Mouse (Mus musculus) embryonic facial prominence, embryonic 14.5 days (tissue): Measurements from ENCODE around the gene Gemin8. TPM values are rescaled to one million over a fixed set of nuclear protein-coding genes. Genes with fewer than 3 reads are reported as not detected.

ENCODE experiments used
- ATAC-seq: fragments of 200-750 bp; cut with Nextera tagmentation; 2 replicates; pipeline ENCODE4 v1.8.0; 2017; ENCODE audit warnings: low read depth, moderate number of reproducible peaks, moderate TSS enrichment
- DNase-seq: peaks from one replicate; pipeline ENCODE4 v3.0.0-alpha.2; 2015; ENCODE audit warnings: low spot score
- H3K27ac ChIP-seq: fragments of 300-500 bp; sonication (generic); replicated peaks from 2 replicates; pipeline ENCODE4 v1.5.1; 2014; ENCODE audit warnings: low read depth, mild to moderate bottlenecking, low read length, moderate library complexity
- H3K27me3 ChIP-seq: fragments of 300-500 bp; sonication (generic); replicated peaks from 2 replicates; pipeline ENCODE4 v1.6.1; 2014; ENCODE audit warnings: low read length; ENCODE audit not compliant: control insufficient read depth, insufficient read depth
- H3K36me3 ChIP-seq: fragments of 300-500 bp; sonication (generic); 2 replicates; pipeline ENCODE4 v1.6.1; 2014; ENCODE audit warnings: low read length, mixed read lengths; ENCODE audit not compliant: control insufficient read depth, insufficient read depth
- H3K4me1 ChIP-seq: fragments of 300-500 bp; sonication (generic); 2 replicates; pipeline ENCODE4 v1.6.1; 2014; ENCODE audit warnings: antibody characterized with exemption, low read length; ENCODE audit not compliant: control insufficient read depth, insufficient read depth
- H3K4me2 ChIP-seq: fragments of 300-500 bp; sonication (generic); 2 replicates; pipeline ENCODE4 v1.6.1; 2014; ENCODE audit warnings: low read depth, mild to moderate bottlenecking, low read length, moderate library complexity, mixed read lengths
- H3K4me3 ChIP-seq: fragments of 300-500 bp; sonication (generic); 2 replicates; pipeline ENCODE4 v1.5.1; 2014; ENCODE audit warnings: low read depth, mild to moderate bottlenecking, low read length
- H3K9ac ChIP-seq: fragments of 300-500 bp; sonication (generic); 2 replicates; pipeline ENCODE4 v1.6.1; 2014; ENCODE audit warnings: low read depth, mild to moderate bottlenecking, low read length, moderate library complexity, mixed read lengths
- H3K9me3 ChIP-seq: fragments of 300-500 bp; sonication (generic); 2 replicates; pipeline ENCODE4 v1.6.1; 2016; ENCODE audit warnings: low read length; ENCODE audit not compliant: control insufficient read depth
- WGBS: fragments of 180-500 bp; shearing (Covaris S2); extraction: QIAGEN DNeasy Blood & Tissue Kit; methylation state at CpG from one replicate; pipeline ENCODE4 v1.1.7; 2014; 5-methylcytosine and 5-hydroxymethylcytosine counted together
- polyA plus RNA-seq: library from polyadenylated mRNA; unstranded; fragments of >200 nt; fragmentation: Nextera tagmentation; extraction: Ambion mirVana; gene quantifications from 2 replicates; pipeline ENCODE4 v1.2.1, GENCODE M21; 2014

The Gemin8 gene
- 11.8 and 11.9 TPM in 2 replicates for polyA plus RNA-seq

DNA sequence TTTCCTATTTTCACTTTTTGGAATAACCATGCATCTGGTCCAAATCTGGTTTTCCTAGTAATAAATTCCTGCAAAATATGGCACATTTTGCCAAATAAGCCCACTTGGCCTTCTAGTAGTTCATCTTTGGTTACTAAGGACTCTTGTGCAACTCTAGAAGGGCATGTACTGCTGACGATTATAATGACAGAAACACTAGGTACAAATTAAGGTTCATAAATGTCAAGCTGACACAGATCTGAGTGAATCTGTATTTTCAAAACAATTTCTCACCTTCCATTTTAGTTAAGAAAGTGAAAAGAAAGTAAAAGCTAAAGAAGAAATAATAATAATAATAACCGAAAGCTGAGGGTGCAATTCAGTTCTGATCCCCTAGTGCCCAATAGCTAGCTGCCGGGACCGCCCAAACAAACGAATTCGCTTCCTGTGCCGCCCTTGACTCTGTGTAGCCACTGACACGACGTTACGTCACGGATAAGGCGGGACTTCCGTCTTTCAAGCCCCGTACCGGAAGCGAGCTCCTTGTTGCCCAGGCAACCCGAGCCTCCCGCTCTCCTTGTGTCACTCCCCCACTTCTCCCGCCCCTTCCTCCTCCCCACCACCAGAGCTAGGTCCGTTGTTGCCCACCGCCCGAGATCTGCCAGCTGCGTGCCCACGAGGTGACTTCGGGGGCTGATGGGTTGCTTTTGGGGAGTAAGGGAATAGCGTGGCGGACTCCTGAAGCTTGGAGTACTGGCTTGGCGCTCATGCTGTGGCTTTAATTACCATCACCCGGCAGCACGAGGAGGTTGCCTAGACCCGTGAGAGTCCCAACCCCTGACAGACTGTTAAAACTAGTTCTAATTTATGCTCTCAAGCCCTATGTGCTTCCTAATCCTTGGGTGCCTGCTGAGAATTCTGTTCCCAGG, at the start of gene Gemin8:
TSS of gene Gemin8 (plus strand) at position 563 of the 908 bp plus-strand sequence.
- 0 out of 2 replicates have a peak, but pooled peaks cover 3% of the 10 kb centered on the region for H3K27me3 ChIP-seq
- peak; percentile 98 for DNase-seq
- H3K27ac ChIP-seq, result peak within 1 kb of the TSS; percentile 75
- H3K9ac ChIP-seq, result peak within 1 kb of the TSS; percentile 61
- peak within 1 kb of the TSS; percentile 57 for H3K4me2 ChIP-seq
- peak; percentile 99 for ATAC-seq
- H3K9me3 ChIP-seq, result no peaks in the 10 kb centered on the region
- no peaks in the 10 kb centered on the region for H3K4me1 ChIP-seq
- peak within 1 kb of the TSS; percentile 45 for H3K4me3 ChIP-seq
- WGBS, result 14% methylated on average over 29 of the region's 31 CpGs
- no peaks in the 10 kb centered on the region for H3K36me3 ChIP-seq

DNA sequence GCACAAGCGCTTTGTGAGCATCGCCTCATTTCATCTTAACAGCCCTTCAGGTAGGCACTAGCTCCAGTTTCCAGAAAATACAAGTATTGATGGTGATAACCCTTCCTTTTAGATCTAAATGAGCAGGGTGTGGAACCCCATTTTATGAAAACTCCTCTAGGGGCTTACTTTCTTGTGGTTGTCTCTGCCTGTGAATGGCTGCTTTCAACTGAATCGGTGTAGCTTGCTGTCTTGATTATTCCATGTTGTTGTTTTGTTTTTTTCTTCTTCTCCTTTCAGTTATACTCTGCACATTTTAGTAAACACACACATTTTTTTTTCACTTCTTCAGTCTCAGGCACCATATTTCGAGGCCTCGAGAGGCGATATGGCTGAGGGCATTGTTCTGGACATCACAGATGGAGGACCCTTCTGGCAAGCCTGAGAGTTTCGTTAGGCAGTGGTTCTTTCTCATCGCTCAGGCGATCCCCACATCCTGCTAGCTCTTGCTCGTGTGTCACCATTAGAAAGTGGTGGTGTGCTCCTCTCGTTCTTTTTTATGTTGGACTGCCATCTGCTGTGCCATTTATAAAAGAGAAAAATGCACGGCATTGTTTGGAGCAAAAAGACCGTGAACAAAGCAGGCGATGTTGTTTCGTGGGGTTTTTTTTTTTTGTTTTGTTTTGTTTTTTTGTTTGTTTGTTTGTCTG, 23.0 kb upstream of the Gemin8 start:
- H3K4me1 ChIP-seq, result no peaks in the 10 kb centered on the region
- DNase-seq (peak; percentile 35), ATAC-seq (0 out of 2 replicates have a peak, but pooled peaks have one; percentile 33)
- H3K4me2 ChIP-seq, result no peak overlapping the region
- no peak overlapping the region for H3K27ac ChIP-seq
- no peaks in the 10 kb centered on the region for H3K36me3 ChIP-seq
- peaks cover 6% of the 10 kb centered on the region; the same call in 1 of the 2 replicates for H3K27me3 ChIP-seq
- H3K4me3 ChIP-seq, result no peak overlapping the region
- 73% methylated on average over 15 of the region's 15 CpGs for WGBS
- H3K9ac ChIP-seq, result no peak overlapping the region
- no peaks in the 10 kb centered on the region for H3K9me3 ChIP-seq

DNA sequence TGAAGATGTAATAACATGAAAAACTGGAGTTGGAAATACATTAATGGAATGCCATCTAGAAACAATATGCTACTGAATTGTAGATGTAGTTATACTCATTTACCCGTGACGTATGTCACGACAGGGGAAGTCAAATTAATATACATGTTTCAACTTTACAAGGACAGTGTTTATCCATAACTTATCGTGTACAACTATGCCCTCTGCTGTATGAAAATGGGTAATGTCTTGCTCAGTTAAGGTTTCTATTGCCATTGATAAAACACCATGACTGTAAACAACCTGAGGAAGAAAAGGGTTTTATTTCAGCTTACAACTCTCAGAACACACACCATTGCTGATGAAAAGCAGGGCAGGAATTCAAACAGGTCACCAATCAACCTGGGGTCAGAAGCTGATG, 7.5 kb upstream of the Gemin8 start:
- Histone ChIP-seq H3K27ac (no peak overlapping the region), H3K9me3 (no peaks in the 10 kb centered on the region), H3K36me3 (no peaks in the 10 kb centered on the region), H3K4me3 (no peak overlapping the region), H3K9ac (no peak overlapping the region), H3K4me2 (no peak overlapping the region), H3K27me3 (0 out of 2 replicates have a peak, but pooled peaks cover 2% of the 10 kb centered on the region), H3K4me1 (no peaks in the 10 kb centered on the region)
- WGBS, result 45% methylated on average over 4 of the region's 4 CpGs
- ATAC-seq, result no peak
- no peak for DNase-seq

DNA sequence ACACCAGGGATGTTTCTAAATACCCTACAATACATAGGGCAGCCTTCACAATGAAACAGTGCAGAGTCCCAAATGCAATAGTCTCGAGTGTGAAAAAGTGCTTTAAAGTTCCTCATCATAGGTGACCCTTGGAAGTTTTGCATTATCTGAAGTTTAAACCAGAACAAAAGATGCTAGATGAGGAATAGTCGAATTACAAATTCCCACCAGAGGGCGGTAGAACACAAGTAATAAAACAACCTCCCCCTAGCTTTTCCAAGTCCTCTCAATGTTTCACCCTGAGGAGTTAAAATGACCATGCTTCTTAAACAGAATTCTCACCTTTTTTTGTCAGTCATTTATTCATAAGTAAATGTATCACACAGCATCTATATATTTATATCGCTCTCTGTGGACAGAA, 2.9 kb upstream of the Gemin8 start:
- ATAC-seq (no peak), DNase-seq (peak; percentile 44)
- Histone ChIP-seq H3K27ac (no peak overlapping the region), H3K4me1 (no peaks in the 10 kb centered on the region), H3K27me3 (0 out of 2 replicates have a peak, but pooled peaks cover 2% of the 10 kb centered on the region), H3K4me3 (no peak overlapping the region), H3K4me2 (no peak overlapping the region), H3K9me3 (no peaks in the 10 kb centered on the region), H3K36me3 (no peaks in the 10 kb centered on the region), H3K9ac (no peak overlapping the region)
- WGBS, result 7% methylated on average over 4 of the region's 4 CpGs

DNA sequence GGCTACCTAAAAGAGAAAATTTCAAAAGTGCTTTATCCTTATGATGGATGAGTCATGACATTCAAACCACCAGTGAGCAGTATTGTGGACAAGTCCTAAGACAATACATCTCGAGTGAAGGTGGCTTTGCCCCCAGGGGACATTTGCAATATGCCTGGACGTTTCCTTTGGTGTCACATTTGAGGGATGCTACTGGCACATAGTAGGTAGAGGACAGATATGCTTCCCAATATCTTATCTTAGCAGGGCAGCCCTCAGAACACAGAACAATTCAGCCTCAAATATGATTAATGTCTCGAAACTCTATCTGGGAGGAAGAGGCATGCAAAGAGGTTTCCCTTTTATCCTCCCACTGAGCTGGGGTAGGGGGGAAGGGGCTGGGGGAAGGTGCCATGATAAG, 2.3 kb upstream of the Gemin8 start:
- no peak overlapping the region for H3K4me3 ChIP-seq
- no peaks in the 10 kb centered on the region for H3K36me3 ChIP-seq
- no peak overlapping the region for H3K27ac ChIP-seq
- WGBS, result 43% methylated on average over 3 of the region's 3 CpGs
- DNase-seq, result no peak
- H3K9me3 ChIP-seq, result no peaks in the 10 kb centered on the region
- H3K4me1 ChIP-seq, result no peaks in the 10 kb centered on the region
- H3K9ac ChIP-seq, result no peak overlapping the region
- ATAC-seq, result no peak
- no peak overlapping the region for H3K4me2 ChIP-seq
- 0 out of 2 replicates have a peak, but pooled peaks cover 2% of the 10 kb centered on the region for H3K27me3 ChIP-seq

DNA sequence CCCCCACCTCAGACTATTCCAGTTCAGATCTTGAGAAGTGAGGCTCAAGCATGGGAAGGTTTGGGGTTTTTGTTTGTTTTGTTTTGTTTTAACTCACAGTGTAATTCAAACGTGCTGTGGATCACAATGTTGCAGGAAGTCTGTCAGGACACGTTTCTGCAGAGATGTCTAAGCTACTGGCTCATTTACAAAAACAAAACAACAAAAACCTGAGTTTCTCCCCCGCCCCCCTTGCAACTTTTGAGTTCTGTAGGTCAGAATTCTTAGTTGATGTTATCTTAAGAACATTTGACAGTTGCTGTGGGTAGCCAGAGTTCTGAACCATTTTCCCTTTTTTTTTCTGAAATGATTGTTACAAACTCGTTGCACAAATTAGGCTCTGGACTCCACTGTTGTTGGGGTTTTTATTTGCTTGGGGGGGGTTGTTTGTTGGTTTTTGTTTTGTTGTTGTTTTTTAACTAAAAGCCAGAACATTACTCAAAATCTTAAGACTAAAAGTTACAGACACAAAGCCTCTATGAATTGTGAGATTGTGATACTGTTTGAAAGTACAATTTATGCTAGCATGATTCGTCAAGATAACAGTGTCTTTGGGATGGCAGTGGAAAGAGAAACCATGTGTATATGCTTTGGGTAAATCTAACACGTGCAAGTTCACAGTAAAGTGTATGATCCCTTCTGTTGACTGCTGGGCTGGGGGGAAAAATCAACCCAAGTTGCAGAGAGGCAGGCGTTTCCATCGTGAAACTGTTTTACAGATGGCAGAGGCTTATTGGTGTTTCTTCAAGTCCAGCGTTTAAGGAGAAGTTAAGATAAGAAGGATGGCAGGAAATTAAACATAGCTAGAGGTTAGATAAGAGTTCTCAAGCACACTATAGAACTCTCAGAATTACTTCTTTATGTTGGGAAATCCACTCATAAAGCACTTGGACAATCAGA, 815 bp downstream of the Gemin8 start:
- H3K4me3 ChIP-seq, result peak overlapping the region; percentile 45
- no peaks in the 10 kb centered on the region for H3K36me3 ChIP-seq
- H3K9me3 ChIP-seq, result no peaks in the 10 kb centered on the region
- 0 out of 2 replicates have a peak, but pooled peaks cover 3% of the 10 kb centered on the region for H3K27me3 ChIP-seq
- ATAC-seq (no peak), DNase-seq (no peak)
- WGBS, result 25% methylated on average over 9 of the region's 9 CpGs
- H3K27ac ChIP-seq, result peak overlapping the region; percentile 75
- H3K4me2 ChIP-seq, result peak overlapping the region; percentile 57
- H3K4me1 ChIP-seq, result no peaks in the 10 kb centered on the region
- peak overlapping the region; percentile 61 for H3K9ac ChIP-seq

DNA sequence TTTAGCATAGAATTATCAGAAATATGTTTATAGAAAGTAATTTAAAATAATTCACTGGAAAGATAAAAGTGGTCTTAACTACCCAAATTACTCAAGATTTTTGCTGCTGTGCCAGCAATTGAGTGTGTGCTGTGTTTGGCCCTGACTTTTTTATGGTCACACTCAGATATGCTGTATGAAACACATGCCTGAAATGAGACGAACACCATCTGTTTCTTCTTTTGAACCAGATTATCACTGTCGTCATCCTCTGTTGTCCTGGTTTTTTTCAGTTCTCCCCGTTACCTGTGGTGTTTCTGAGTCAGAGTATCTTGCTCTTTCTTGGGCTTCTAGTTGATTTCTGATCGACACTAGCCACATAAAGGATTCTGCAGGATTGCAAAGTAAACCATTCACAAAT, 1.8 kb downstream of the Gemin8 start:
- Histone ChIP-seq H3K36me3 (no peaks in the 10 kb centered on the region), H3K4me3 (no peak overlapping the region), H3K9me3 (no peaks in the 10 kb centered on the region), H3K4me2 (no peak overlapping the region), H3K27ac (no peak overlapping the region), H3K27me3 (0 out of 2 replicates have a peak, but pooled peaks cover 3% of the 10 kb centered on the region), H3K4me1 (no peaks in the 10 kb centered on the region), H3K9ac (no peak overlapping the region)
- ATAC-seq (no peak), DNase-seq (no peak)
- 54% methylated on average over 4 of the region's 4 CpGs for WGBS

DNA sequence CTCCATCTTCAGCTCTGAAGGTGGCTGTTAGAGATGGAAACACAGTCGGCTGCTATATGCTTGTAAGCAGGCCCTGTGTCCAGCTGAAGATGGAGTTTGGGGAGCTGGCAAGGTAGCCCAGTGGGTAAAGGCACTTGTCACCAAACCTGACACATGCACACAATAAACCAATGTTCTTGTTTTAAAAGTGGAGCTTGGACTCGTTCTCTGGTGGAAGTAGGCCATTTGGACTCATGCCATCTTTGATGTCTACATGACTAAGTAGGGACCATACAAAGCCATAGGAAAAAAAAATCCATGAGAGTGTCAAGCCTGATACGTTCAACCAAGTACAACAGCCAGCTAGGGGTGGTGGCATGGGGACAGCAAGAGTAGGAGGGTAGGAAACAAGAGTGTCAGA, 2.4 kb downstream of the Gemin8 start:
- ATAC-seq, result no peak
- no peak overlapping the region for H3K4me3 ChIP-seq
- H3K4me1 ChIP-seq, result no peaks in the 10 kb centered on the region
- WGBS, result 58% methylated on average over 3 of the region's 3 CpGs
- no peak overlapping the region for H3K27ac ChIP-seq
- no peaks in the 10 kb centered on the region for H3K36me3 ChIP-seq
- H3K9me3 ChIP-seq, result no peaks in the 10 kb centered on the region
- no peak overlapping the region for H3K9ac ChIP-seq
- no peak for DNase-seq
- 0 out of 2 replicates have a peak, but pooled peaks cover 3% of the 10 kb centered on the region for H3K27me3 ChIP-seq
- no peak overlapping the region for H3K4me2 ChIP-seq
